Mouse (Mus musculus): ENCODE data around the gene Trak2. TPM values are rescaled to one million over a fixed set of nuclear protein-coding genes. Genes with fewer than 3 reads are reported as not detected.
"Not testable (repeated sequence)": the region's sequence is repeated elsewhere in the genome, so short reads cannot be mapped to it uniquely, and the experiment has no call there.

Trak2 gene
- polyA plus RNA-seq, 1 experiment from 2014 or later, result 12.3 TPM

DNA sequence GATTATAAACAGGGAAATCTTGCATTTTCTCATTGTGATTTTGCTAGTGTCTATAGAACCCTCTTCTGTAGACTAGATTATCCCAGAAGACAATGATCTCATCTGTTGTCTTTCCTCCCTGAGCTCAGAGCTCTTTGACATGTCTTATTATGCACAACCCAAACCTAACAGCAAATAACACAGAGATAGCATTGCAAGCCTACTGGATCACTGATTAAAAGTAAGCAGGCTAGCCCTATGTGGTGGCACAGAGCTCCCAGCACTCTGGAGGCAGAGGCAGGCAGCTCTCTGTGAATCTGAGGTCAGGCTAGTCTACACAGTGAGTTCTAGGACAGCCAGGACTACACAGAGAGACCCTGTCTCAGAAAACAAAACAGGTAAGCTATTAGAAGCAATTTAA, 10.4 kb downstream of the Trak2 start:
- Histone ChIP-seq H3K4me2 (no peak overlapping the region), H3K9me3 (no peaks in the 10 kb centered on the region), H3K4me3 (no peak overlapping the region), H3K36me3 (no peaks in the 10 kb centered on the region), H3K9ac (no peak overlapping the region), H3K4me1 (peaks cover 2% of the 10 kb centered on the region), H3K27me3 (no peaks in the 10 kb centered on the region), H3K27ac (no peak overlapping the region)
- no peak for ATAC-seq (ENCODE audit: insufficient number of reproducible peaks, low FRiP score, low TSS enrichment, low read depth)

DNA sequence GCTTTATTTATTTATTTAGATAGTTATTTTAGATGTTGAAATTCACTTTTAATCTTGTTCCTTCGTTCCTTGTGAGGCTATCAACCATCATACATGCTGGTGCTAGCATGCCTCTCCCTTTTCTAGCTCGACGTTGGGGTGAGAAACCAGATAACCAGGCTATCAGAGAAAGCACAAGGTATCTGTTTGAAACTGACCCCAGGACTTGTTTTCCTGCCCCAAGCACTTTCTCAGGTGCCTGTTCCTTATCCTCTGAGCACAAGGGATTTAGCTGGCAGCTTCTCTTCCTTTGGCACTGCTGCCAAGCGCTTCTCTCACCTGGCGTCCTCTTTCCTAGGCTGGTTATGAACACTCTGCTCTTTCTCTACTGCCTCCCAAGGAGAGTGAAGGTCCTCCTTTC, 10.8 kb downstream of the Trak2 start:
- Histone ChIP-seq H3K4me1 (peaks cover 3% of the 10 kb centered on the region), H3K9ac (no peak overlapping the region), H3K4me2 (no peak overlapping the region), H3K27me3 (no peaks in the 10 kb centered on the region), H3K36me3 (no peaks in the 10 kb centered on the region), H3K4me3 (no peak overlapping the region), H3K9me3 (no peaks in the 10 kb centered on the region), H3K27ac (no peak overlapping the region)
- 78% methylated on average over 5 of the region's 5 CpGs for WGBS
- no peak for ATAC-seq (ENCODE audit: insufficient number of reproducible peaks, low FRiP score, low TSS enrichment, low read depth)

DNA sequence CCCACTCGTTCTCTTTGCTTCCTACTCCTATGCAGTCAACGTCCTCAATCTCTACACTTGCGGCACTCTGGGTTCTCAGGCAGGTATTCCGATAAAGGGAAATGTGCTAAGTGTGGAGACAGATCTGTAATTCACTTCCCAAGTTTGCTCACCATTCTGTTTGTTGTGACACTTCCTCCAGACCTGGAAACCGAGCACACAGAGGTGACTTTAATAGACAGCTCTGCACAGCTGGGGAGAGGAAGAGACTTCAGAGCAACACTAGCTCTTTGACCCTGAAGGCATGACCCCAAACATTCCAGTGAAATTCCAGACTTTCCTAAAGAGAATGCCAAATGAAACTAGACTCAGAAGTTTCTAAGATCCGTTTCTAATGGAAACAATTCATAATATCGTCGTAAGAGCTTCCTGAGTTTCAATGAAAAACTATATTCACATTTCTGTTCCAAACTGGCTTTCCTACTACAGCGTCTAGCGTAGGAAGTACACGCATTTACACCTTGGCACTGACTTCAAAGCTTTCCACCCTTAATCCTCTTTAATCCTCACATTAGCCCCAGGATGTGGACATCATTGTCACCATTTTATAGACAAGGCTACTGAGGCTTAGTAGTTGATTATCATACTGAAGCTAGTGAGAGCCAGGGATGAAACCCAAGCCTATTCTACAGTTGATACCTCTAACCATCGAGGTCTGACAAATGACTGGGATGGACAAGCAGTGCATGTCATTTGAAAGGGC, 11.9 kb downstream of the Trak2 start:
- Histone ChIP-seq H3K9me3 (no peaks in the 10 kb centered on the region), H3K4me1 (peaks cover 3% of the 10 kb centered on the region), H3K9ac (no peak overlapping the region), H3K4me2 (no peak overlapping the region), H3K27me3 (no peaks in the 10 kb centered on the region), H3K36me3 (no peaks in the 10 kb centered on the region), H3K27ac (no peak overlapping the region), H3K4me3 (no peak overlapping the region)
- no peak for ATAC-seq (ENCODE audit: insufficient number of reproducible peaks, low FRiP score, low TSS enrichment, low read depth)
- 33% methylated on average over 12 of the region's 12 CpGs for WGBS

GRCm38 (mm10) chr1:58959682-58960081, 13.5 kb downstream of the Trak2 start:
- Histone ChIP-seq H3K27me3 (no peaks in the 10 kb centered on the region), H3K4me3 (no peak overlapping the region), H3K27ac (no peak overlapping the region), H3K9me3 (no peaks in the 10 kb centered on the region), H3K9ac (no peak overlapping the region), H3K4me1 (peaks cover 3% of the 10 kb centered on the region; the same call in 1 of the 2 replicates), H3K36me3 (no peaks in the 10 kb centered on the region), H3K4me2 (no peak overlapping the region)
- ATAC-seq (ENCODE audit: insufficient number of reproducible peaks, low FRiP score, low TSS enrichment, low read depth), result no peak
- WGBS, result 73% methylated on average over 2 of the region's 2 CpGs

DNA sequence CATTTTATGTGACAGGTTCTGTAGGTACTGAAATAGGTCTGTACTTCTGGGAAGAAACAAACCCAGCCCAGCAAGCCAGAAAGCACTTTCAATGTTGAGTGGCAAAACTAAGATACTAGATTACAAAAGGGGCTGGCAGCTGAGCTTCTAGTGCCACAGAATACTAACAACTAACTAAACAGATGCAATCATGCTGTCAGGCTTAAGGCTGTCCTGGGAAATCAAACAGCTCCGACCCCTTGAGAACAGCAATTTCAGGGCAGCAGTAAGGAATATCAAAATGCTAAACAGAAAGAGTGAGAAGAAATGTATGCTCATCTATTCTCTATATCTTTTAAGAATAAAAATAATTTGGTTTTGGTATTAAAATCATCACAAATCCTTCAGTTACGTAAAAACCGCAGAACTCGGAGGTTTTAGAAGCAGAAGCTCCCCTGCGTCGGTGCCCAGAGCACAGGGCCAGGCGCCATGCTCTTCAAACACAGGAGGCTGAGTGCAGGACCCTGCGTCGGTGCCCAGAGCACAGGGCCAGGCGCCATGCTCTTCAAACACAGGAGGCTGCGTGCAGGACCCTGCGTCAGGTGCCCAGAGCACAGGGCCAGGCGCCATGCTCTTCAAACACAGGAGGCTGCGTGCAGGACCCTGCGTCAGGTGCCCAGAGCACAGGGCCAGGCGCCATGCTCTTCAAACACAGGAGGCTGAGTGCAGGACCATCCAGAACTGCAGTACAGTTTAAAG, 14.3 kb downstream of the Trak2 start:
- not testable (repeated sequence) for ATAC-seq (ENCODE audit: insufficient number of reproducible peaks, low FRiP score, low TSS enrichment, low read depth); H3K4me3 ChIP-seq; H3K9me3 ChIP-seq; H3K36me3 ChIP-seq; H3K27me3 ChIP-seq; H3K4me2 ChIP-seq; H3K27ac ChIP-seq; H3K4me1 ChIP-seq; H3K9ac ChIP-seq
- WGBS, result 87% methylated on average over 16 of the region's 16 CpGs

DNA sequence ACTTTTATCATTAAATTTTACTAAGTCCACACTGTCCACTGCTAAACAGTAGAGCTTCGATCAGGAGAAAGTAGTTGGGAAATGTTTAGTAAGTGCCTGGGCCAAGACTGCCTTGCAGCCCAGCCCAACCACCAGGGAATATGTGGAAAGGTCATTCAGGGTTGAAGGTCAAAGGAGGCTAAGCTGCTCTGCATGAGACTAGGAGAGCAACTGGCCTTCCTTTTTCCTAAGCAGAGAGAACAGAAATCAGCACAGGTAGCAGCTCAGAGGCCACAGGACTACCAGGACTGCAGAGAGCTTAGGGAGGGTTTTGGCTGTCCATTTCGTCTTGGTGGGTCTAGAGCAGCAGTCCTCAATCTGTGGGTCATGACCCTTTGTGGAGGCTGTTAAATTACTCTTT, 15.3 kb downstream of the Trak2 start:
- no peak overlapping the region for H3K9ac ChIP-seq
- no peaks in the 10 kb centered on the region for H3K9me3 ChIP-seq
- 48% methylated on average over 2 of the region's 2 CpGs for WGBS
- no peak overlapping the region for H3K4me3 ChIP-seq
- H3K4me1 ChIP-seq, result peaks cover 3% of the 10 kb centered on the region; the same call in 1 of the 2 replicates
- H3K4me2 ChIP-seq, result no peak overlapping the region
- ATAC-seq (ENCODE audit: insufficient number of reproducible peaks, low FRiP score, low TSS enrichment, low read depth), result no peak
- no peak overlapping the region for H3K27ac ChIP-seq
- no peaks in the 10 kb centered on the region for H3K27me3 ChIP-seq
- H3K36me3 ChIP-seq, result no peaks in the 10 kb centered on the region

GRCm38 (mm10) chr1:58956229-58956628, 17.0 kb downstream of the Trak2 start:
- Histone ChIP-seq H3K9me3 (no peaks in the 10 kb centered on the region), H3K27me3 (no peaks in the 10 kb centered on the region), H3K27ac (no peak overlapping the region), H3K4me2 (no peak overlapping the region), H3K36me3 (no peaks in the 10 kb centered on the region), H3K4me3 (no peak overlapping the region), H3K9ac (no peak overlapping the region), H3K4me1 (peaks cover 16% of the 10 kb centered on the region)
- no peak for ATAC-seq (ENCODE audit: insufficient number of reproducible peaks, low FRiP score, low TSS enrichment, low read depth)
- 68% methylated on average over 9 of the region's 9 CpGs for WGBS

DNA sequence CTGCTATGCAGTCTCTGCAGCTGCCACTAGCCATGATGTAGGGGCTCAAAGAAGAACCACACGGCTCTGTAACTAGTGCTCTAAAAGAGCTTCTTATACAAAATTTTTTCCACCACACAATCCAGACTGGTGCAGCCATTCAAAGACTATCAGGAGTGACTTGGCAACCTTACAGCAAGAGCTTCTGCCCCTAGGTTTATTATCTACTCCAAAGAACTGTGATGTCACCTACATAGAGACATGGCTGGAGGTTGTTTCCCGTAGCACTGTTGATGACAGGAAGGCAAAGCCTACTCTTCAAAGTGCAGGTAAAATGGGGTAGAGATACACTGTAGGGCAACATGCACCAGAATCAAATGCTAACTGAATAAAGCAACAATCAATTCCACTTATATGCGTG, 17.5 kb downstream of the Trak2 start:
- Histone ChIP-seq H3K4me3 (no peak overlapping the region), H3K27me3 (no peaks in the 10 kb centered on the region), H3K4me1 (peaks cover 19% of the 10 kb centered on the region), H3K36me3 (no peaks in the 10 kb centered on the region), H3K4me2 (no peak overlapping the region), H3K9ac (no peak overlapping the region), H3K27ac (no peak overlapping the region), H3K9me3 (no peaks in the 10 kb centered on the region)
- 76% methylated on average over 3 of the region's 3 CpGs for WGBS
- no peak for ATAC-seq (ENCODE audit: insufficient number of reproducible peaks, low FRiP score, low TSS enrichment, low read depth)

DNA sequence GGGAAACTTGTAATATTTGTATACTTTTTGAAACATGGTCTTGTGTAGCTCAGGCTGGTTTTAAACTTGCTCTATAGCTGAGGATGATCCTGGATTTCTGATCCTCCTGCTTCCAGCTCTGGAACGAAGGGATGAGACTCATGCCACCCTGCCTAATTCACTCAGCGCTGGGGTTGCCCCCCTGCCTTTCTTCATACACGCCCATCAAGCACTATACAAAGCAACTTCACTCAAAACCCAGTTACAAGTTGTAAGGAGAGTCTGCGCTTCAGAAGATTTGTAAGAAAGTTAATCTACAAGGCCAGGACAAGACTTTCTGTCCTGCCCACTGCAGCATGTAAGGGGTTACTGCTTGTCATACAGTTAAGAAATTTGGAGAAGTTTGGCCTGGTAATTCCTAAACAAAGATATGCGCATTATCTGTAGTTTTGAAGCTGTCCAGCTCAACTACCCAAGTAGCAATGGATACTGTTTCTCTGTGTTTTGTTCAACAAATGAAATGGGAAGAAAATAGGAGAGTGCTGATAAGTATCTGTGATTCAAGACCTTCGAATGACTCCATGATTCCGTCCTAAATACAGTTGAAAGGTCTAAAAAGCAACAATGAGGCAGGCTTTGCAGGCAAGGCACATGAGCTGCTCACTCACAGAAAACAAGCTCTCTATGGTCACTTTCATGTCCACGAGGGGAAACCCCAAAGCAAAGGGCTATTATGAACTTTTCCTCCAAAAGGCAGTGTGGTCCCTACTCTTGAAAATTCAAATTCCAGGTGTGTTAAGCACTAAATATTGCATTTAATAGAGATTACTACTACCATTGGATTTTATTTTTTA, 18.4 kb downstream of the Trak2 start:
- no peak for ATAC-seq (ENCODE audit: insufficient number of reproducible peaks, low FRiP score, low TSS enrichment, low read depth)
- Histone ChIP-seq H3K4me2 (no peak overlapping the region), H3K9me3 (no peaks in the 10 kb centered on the region), H3K9ac (no peak overlapping the region), H3K36me3 (no peaks in the 10 kb centered on the region), H3K4me1 (peaks cover 19% of the 10 kb centered on the region), H3K4me3 (no peak overlapping the region), H3K27ac (no peak overlapping the region), H3K27me3 (no peaks in the 10 kb centered on the region)
- 86% methylated on average over 8 of the region's 8 CpGs for WGBS

- no peaks in the 10 kb centered on the region for H3K36me3 ChIP-seq
- no peaks in the 10 kb centered on the region for H3K27me3 ChIP-seq
- peaks cover 19% of the 10 kb centered on the region for H3K4me1 ChIP-seq
- no peak for ATAC-seq (ENCODE audit: insufficient number of reproducible peaks, low FRiP score, low TSS enrichment, low read depth)
- WGBS, result 90% methylated on average over 9 of the region's 9 CpGs
- H3K4me2 ChIP-seq, result no peak overlapping the region
- H3K9me3 ChIP-seq, result no peaks in the 10 kb centered on the region
- H3K4me3 ChIP-seq, result no peak overlapping the region
- no peak overlapping the region for H3K27ac ChIP-seq
- H3K9ac ChIP-seq, result no peak overlapping the region
Observed at GRCm38 (mm10) chr1:58953686-58954434, 19.4 kb downstream of the Trak2 start.

GRCm38 (mm10) chr1:58952997-58953396, 20.2 kb downstream of the Trak2 start:
- Histone ChIP-seq H3K4me1 (peaks cover 18% of the 10 kb centered on the region), H3K9ac (no peak overlapping the region), H3K36me3 (no peaks in the 10 kb centered on the region), H3K4me3 (no peak overlapping the region), H3K27me3 (no peaks in the 10 kb centered on the region), H3K27ac (no peak overlapping the region), H3K9me3 (no peaks in the 10 kb centered on the region), H3K4me2 (no peak overlapping the region)
- ATAC-seq (ENCODE audit: insufficient number of reproducible peaks, low FRiP score, low TSS enrichment, low read depth), result no peak
- WGBS, result 32% methylated on average over 4 of the region's 4 CpGs

Measured in limb, embryonic 15.5 days (tissue).